Mouse (Mus musculus): Measurements from ENCODE around the gene Frmd4b. TPM values are rescaled to one million over a fixed set of nuclear protein-coding genes. Genes with fewer than 3 reads are reported as not detected.

The Frmd4b gene
- polyA plus RNA-seq, 1 experiment: 4.8 TPM

- Histone ChIP-seq H3K27me3 (ENCODE audit: control insufficient read depth, insufficient read depth, low read length) (no peaks in the 10 kb centered on the region), H3K4me3 (ENCODE audit: low read depth, low read length) (no peak overlapping the region), H3K27ac (ENCODE audit: insufficient read depth, low read depth, low read length) (no peak overlapping the region), H3K36me3 (ENCODE audit: control insufficient read depth, insufficient read depth, low read length) (peaks cover 71% of the 10 kb centered on the region), H3K4me1 (ENCODE audit: control insufficient read depth, insufficient read depth, insufficient read length, low read length) (peaks cover 5% of the 10 kb centered on the region)
- 92% methylated on average over 6 of the region's 6 CpGs for WGBS
- TF ChIP-seq CTCF (IDR thresholded peaks at IDR 0.05; ENCODE audit: extremely low read depth, insufficient read length, insufficient replicate concordance, low read depth, low read length) (no peak), POLR2A (IDR thresholded peaks at IDR 0.05; ENCODE audit: low read depth, low read length) (no peak)
Observed at GRCm38 (mm10) chr6:97300180-97300579, 317.2 kb downstream of the Frmd4b start.

DNA sequence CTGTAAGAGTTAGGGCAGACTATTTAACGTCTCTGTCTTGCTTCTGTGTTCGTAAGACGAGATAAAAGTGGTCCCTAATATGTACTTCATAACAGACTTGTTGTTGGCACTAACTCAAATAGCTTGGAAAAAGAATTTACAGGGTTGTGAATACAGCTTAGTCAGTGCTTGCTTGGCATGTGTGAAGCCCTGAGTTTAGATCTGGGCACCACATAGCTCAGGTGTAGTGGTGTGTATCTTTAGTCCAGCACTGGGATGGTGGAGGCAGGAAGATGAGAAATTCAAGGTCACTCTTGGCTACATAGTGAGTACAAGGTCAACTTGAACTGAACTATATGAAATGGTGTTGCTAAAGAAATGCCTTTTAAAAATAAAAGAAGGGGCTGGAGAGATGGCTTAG lies 320.2 kb downstream of the Frmd4b start:
- no peaks in the 10 kb centered on the region for H3K27me3 ChIP-seq (ENCODE audit: control insufficient read depth, insufficient read depth, low read length)
- no peak overlapping the region for H3K27ac ChIP-seq (ENCODE audit: insufficient read depth, low read depth, low read length)
- TF ChIP-seq POLR2A (IDR thresholded peaks at IDR 0.05; ENCODE audit: low read depth, low read length) (no peak), CTCF (IDR thresholded peaks at IDR 0.05; ENCODE audit: extremely low read depth, insufficient read length, insufficient replicate concordance, low read depth, low read length) (no peak)
- 88% methylated on average over 3 of the region's 3 CpGs for WGBS
- H3K36me3 ChIP-seq (ENCODE audit: control insufficient read depth, insufficient read depth, low read length): peaks cover 60% of the 10 kb centered on the region
- H3K4me1 ChIP-seq (ENCODE audit: control insufficient read depth, insufficient read depth, insufficient read length, low read length): peaks cover 23% of the 10 kb centered on the region
- H3K4me3 ChIP-seq (ENCODE audit: low read depth, low read length): no peak overlapping the region

DNA sequence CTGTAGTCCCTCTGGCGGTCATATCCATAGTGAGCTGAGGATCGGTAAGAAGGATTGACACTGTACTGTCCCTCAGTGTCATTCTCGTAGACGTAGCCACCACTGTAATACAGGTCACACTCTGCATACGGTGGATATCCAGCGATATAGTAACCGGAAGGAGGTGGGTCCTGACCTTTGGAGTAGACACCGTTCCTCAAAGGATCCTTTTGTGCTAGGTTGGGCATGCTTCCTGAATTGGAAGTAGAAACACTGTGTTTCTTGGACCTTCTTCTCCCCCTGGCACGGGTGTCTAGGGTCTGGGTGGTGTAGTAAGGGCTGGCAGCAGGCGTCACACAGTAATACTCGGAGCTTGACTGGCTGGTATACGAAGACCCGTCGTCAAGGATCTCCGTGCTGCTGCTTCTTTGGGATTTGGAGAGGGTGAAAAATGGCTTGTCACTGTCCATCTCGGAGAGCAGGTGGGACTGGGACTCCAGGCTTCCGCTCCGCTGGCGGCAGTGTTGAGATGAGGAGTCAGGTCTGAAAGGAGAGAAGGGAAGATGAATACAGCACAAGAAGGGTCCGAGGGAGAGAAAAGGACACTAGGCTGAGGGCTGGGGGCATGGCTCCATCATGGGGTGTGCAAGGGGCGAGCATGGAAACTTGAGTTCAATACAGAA lies 321.3 kb downstream of the Frmd4b start:
- TF ChIP-seq POLR2A (IDR thresholded peaks at IDR 0.05; ENCODE audit: low read depth, low read length) (no peak), CTCF (IDR thresholded peaks at IDR 0.05; ENCODE audit: extremely low read depth, insufficient read length, insufficient replicate concordance, low read depth, low read length) (no peak)
- H3K4me3 ChIP-seq (ENCODE audit: low read depth, low read length): no peak overlapping the region
- peaks cover 23% of the 10 kb centered on the region for H3K4me1 ChIP-seq (ENCODE audit: control insufficient read depth, insufficient read depth, insufficient read length, low read length)
- H3K27me3 ChIP-seq (ENCODE audit: control insufficient read depth, insufficient read depth, low read length): no peaks in the 10 kb centered on the region
- 90% methylated on average over 21 of the region's 21 CpGs for WGBS
- H3K27ac ChIP-seq (ENCODE audit: insufficient read depth, low read depth, low read length): no peak overlapping the region
- H3K36me3 ChIP-seq (ENCODE audit: control insufficient read depth, insufficient read depth, low read length): peaks cover 69% of the 10 kb centered on the region

- no peak overlapping the region for H3K4me3 ChIP-seq (ENCODE audit: low read depth, low read length)
- no peaks in the 10 kb centered on the region for H3K27me3 ChIP-seq (ENCODE audit: control insufficient read depth, insufficient read depth, low read length)
- 87% methylated on average over 9 of the region's 9 CpGs for WGBS
- peaks cover 63% of the 10 kb centered on the region for H3K36me3 ChIP-seq (ENCODE audit: control insufficient read depth, insufficient read depth, low read length)
- peaks cover 23% of the 10 kb centered on the region for H3K4me1 ChIP-seq (ENCODE audit: control insufficient read depth, insufficient read depth, insufficient read length, low read length)
- no peak overlapping the region for H3K27ac ChIP-seq (ENCODE audit: insufficient read depth, low read depth, low read length)
- TF ChIP-seq POLR2A (IDR thresholded peaks at IDR 0.05; ENCODE audit: low read depth, low read length) (no peak), CTCF (IDR thresholded peaks at IDR 0.05; ENCODE audit: extremely low read depth, insufficient read length, insufficient replicate concordance, low read depth, low read length) (no peak)
Observed at GRCm38 (mm10) chr6:97295416-97295815, 321.9 kb downstream of the Frmd4b start.

GRCm38 (mm10) chr6:97293667-97294569 lies 323.4 kb downstream of the Frmd4b start:
- Histone ChIP-seq H3K4me1 (ENCODE audit: control insufficient read depth, insufficient read depth, insufficient read length, low read length) (peaks cover 26% of the 10 kb centered on the region), H3K27me3 (ENCODE audit: control insufficient read depth, insufficient read depth, low read length) (no peaks in the 10 kb centered on the region), H3K4me3 (ENCODE audit: low read depth, low read length) (peak overlapping the region; percentile 9), H3K36me3 (ENCODE audit: control insufficient read depth, insufficient read depth, low read length) (peaks cover 54% of the 10 kb centered on the region), H3K27ac (ENCODE audit: insufficient read depth, low read depth, low read length) (peak overlapping the region; percentile 96)
- TF ChIP-seq CTCF (IDR thresholded peaks at IDR 0.05; ENCODE audit: extremely low read depth, insufficient read length, insufficient replicate concordance, low read depth, low read length) (no peak), POLR2A (IDR thresholded peaks at IDR 0.05; ENCODE audit: low read depth, low read length) (no peak)
- WGBS: 17% methylated on average over 12 of the region's 12 CpGs

DNA sequence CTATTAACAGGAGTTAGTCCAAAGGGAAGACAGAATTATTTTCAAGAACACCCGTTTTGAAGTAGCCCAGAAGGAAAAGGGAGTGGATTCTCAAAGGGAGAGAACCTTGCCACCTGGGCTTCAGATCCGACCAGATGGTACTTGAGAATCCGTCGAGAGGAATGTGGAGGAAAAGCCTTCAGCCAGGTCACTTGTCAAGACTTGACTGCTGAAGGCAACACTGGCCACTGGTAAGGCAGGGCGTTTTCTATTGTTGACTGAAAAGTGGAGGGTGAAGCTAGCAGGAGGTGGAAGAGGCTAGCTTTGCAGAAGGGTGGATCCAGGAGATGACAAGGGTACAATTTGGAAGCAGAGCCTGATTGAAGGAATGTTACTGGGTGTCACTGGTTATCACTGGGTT lies 324.4 kb downstream of the Frmd4b start:
- WGBS: 48% methylated on average over 5 of the region's 5 CpGs
- Histone ChIP-seq H3K36me3 (ENCODE audit: control insufficient read depth, insufficient read depth, low read length) (peaks cover 49% of the 10 kb centered on the region), H3K4me3 (ENCODE audit: low read depth, low read length) (no peak overlapping the region), H3K4me1 (ENCODE audit: control insufficient read depth, insufficient read depth, insufficient read length, low read length) (peaks cover 26% of the 10 kb centered on the region), H3K27ac (ENCODE audit: insufficient read depth, low read depth, low read length) (peak overlapping the region; percentile 96), H3K27me3 (ENCODE audit: control insufficient read depth, insufficient read depth, low read length) (no peaks in the 10 kb centered on the region)
- TF ChIP-seq CTCF (IDR thresholded peaks at IDR 0.05; ENCODE audit: extremely low read depth, insufficient read length, insufficient replicate concordance, low read depth, low read length) (no peak), POLR2A (IDR thresholded peaks at IDR 0.05; ENCODE audit: low read depth, low read length) (no peak)

DNA sequence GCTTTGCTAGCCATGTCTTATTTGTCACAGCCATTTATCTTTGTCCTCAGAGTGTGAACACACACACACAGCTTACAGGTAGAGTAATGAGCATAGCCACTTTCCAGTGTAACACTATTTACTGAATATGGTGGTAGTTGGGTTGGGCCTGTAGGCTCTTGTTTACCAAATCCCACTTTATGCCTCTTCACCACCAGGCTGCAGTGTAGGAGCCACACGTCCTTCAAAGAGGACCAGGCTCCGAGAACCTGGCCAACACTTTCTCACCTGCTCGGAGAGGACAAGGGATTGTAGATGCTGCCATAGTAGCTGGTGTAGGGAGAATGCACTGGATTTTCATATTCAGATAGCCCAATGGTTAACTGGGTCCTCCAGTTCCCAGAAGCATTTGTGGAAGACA lies 325.2 kb downstream of the Frmd4b start:
- Histone ChIP-seq H3K36me3 (ENCODE audit: control insufficient read depth, insufficient read depth, low read length) (peaks cover 49% of the 10 kb centered on the region), H3K4me1 (ENCODE audit: control insufficient read depth, insufficient read depth, insufficient read length, low read length) (peaks cover 26% of the 10 kb centered on the region), H3K27ac (ENCODE audit: insufficient read depth, low read depth, low read length) (no peak overlapping the region), H3K27me3 (ENCODE audit: control insufficient read depth, insufficient read depth, low read length) (no peaks in the 10 kb centered on the region), H3K4me3 (ENCODE audit: low read depth, low read length) (no peak overlapping the region)
- no peak for TF ChIP-seq POLR2A (IDR thresholded peaks at IDR 0.05; ENCODE audit: low read depth, low read length)
- no peak for TF ChIP-seq CTCF (IDR thresholded peaks at IDR 0.05; ENCODE audit: extremely low read depth, insufficient read length, insufficient replicate concordance, low read depth, low read length)
- WGBS: 89% methylated on average over 3 of the region's 3 CpGs

Data from small intestine, adult 2 months (tissue).